Mouse (Mus musculus) thymus, postnatal 0 days (tissue): ENCODE measurements at regions not wholly inside any gene's neighbourhood (a gene's known extent, or its start where the extent isn't known, plus 50 kb on each side); places are given as distances from the start of the nearest gene placed in this dataset.
"Not testable (repeated sequence)": the region's sequence is repeated elsewhere in the genome, so short reads cannot be mapped to it uniquely, and the experiment has no call there.

Experiments used
- DNase-seq: peaks from one replicate; pipeline ENCODE4 v3.0.0-alpha.2; 2015; ENCODE audit warnings: low spot score

- DNase-seq, result no peak
Observed at GRCm38 (mm10) chr14:76964046-76964445, 72.5 kb upstream of the Ccdc122 start.

DNA sequence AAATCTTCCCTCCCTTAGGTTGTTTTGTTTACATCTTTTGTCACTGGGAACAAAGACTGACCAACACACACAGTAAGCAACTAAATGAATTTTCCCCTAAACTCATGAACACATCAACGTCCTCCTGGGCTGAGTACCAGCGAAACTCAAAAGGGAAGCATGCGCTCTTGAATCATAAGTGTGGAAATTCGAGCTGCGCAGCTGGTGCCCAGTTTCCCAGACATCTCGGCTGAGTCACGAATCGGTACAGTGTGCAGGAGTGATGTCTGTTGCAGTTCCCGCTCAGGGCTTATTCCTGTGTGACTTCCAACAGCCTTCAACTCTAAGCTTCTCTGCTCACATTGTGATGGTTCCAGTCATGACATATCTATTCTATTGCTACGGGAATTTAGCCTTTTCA lies 77.7 kb upstream of the Ccdc122 start:
- DNase-seq, result no peak

- no peak for DNase-seq
Observed at GRCm38 (mm10) chr14:76957136-76957535, 79.4 kb upstream of the Ccdc122 start.

- no peak for DNase-seq
Observed at GRCm38 (mm10) chr14:76953171-76953570, 83.4 kb upstream of the Ccdc122 start.

DNA sequence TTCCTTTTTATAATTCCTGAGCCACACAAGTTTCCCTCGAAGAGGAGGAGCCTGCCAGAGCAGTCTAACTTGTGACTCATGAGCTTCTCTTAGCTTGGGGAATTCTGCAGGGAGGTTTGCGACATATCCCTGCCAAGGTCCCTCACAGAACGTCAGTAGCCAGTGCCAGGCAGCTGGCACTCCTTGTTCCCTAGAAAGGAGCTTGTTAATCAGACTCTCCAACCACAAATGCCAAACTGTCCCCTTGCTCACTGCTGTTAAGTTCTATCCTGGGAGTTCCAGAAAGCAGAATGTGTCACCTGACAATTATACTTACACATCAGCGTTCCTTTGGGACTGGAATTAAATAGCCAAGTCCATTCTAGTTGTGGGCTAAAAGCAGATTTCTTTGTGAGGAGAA lies 85.1 kb upstream of the Ccdc122 start:
- no peak for DNase-seq

GRCm38 (mm10) chr14:76949388-76949787 lies 87.2 kb upstream of the Ccdc122 start:
- no peak for DNase-seq

DNA sequence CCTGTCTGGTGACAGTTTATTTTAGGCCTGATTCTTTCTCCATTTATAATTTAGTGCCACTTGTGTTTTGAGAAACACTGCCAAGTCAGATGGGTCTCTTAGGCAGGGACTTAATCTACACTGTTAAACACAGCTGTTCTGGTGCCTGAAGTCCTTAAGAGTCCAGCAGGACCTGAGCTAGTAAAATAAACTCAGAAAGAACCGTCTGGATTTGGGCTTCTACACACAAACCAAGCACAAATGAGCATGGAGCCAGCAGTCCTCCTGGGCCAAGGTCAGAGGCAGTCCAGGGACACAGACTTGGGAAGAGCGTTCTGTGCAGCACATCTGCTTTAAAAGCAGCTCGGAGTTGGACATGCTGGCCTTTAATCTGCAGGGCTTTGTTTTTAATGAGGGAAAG lies 87.6 kb upstream of the Ccdc122 start:
- DNase-seq, result no peak

- no peak for DNase-seq
Observed at GRCm38 (mm10) chr14:76948481-76948880, 88.1 kb upstream of the Ccdc122 start.

DNA sequence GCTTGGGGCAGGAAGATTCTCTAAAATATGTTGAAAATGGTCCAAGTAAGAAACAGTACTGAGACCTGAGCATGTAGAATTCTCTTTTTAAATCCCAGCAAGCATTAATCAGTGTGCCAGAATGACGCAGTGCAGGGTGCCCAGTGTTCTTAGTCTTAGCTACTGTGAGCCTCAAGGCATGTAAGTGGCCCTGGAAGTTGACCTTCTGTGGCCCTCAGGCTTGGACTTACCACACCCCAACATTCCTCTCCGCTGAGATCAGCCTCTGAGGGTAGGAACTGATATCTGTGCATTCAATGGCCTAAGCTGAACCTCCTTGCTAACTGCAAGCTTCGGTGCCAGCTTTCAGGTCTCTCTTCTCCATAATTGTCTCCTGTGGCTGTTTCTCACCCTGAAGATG lies 89.4 kb upstream of the Ccdc122 start:
- no peak for DNase-seq

DNA sequence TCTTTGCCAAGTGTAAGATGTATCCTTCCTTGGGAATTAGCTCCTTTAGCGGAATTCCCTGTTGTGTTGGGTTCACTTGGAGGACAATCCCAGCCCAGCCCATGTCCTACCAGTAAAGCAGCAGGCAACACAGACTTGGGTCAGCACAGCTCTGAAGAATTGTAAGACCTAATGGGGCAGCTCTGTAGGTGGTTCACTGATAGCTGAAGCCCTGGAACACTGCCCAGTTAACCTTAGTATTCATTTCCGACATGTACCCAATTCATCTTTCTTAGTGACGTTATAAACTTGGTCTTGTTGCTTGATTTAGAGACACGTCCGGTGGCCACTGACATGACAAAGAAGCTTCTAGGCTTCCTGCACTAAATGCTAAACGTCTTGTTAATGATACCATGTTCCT lies 90.9 kb upstream of the Ccdc122 start:
- no peak for DNase-seq

DNA sequence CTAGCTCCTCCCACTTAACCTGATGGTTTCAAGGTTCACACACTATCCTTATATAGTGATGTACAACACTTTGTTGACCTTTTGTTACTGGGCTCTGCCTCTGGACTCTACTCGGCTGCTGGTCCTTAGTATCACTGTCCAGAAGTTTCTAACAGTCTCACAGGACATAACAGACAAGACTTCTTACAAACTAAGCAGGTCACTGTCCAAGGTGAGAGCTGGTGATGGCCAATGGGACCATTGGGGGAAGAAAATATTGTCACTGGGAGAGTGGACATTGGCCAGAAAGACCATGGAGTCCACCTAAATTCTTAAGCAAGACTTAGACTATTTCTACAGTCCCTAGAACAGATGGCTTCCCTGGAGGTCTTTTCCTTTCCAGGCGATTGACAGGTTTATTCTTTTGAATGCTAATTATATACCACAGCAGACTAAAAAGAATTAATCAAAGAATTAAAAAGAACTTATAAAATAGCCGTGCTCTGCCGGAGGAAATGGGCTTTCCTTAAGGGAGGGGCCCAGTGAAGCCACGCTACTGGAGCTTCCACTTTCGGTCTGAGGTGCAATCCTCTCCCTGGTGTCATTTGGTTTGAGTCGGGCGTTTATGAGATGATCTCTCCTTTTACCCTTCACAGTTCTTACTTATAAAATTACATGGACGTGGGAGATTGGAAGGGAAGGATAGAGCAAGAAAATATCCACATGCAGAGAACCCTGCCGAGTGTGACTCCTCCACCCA lies 94.9 kb upstream of the Ccdc122 start:
- DNase-seq, result no peak

DNA sequence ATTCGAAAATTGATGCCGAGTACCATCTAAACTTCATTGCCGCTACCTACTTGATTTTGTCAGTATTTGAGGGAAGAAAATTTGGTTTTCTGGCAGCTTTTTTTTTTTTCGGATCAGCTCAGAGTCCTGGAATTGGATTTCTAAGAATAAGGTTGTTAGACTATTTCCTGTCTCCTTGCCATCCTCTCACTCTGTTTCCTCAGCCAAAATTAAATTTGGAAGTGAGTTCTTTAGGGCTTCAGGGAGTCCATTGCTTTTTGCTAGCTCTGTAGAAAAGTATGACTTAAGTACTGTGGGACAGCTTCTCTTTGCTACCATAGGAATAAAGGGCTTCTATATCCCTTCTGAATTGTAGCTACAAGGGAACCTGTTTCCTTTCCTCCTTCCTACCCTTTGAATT lies 96.1 kb upstream of the Ccdc122 start:
- no peak for DNase-seq

DNA sequence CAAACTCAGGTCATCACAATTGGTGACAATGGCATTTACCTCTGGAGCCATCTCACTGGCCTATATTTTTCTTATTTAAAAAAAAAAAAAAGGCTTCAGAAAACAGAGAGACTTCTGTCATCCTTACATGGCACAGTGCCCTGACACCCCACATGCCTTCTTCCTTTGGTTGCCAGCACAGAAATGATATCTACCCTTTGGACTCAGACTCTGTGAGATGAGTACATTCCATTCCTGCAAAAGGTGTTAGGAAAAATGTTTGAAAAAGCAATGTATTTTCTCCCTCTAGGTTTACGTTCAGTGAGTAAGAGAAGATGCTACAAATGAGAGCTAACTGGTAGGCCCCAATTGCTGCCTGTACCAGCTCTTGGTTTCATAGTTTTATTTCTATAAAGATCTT lies 99.9 kb upstream of the Ccdc122 start:
- DNase-seq, result no peak

DNA sequence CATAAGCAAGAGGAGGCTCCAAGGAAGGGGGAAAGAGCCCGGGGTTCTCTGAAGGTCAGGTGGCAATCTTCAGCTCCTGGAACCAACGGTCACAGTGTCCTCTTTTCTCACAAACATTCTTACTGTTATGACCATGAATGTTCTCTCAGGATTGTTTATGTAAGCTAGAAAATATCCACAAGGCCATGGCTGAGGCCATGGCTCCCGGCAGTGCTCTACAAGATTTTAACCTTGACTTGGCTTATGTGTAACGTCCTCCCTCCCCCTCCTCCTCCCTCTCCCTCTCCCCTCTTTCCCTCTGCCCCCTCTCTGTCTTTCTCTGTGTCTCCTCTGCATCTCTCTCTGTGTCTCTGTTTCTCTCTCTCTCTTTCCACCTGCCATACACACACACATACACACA lies 100.5 kb upstream of the Ccdc122 start:
- not testable (repeated sequence) for DNase-seq

DNA sequence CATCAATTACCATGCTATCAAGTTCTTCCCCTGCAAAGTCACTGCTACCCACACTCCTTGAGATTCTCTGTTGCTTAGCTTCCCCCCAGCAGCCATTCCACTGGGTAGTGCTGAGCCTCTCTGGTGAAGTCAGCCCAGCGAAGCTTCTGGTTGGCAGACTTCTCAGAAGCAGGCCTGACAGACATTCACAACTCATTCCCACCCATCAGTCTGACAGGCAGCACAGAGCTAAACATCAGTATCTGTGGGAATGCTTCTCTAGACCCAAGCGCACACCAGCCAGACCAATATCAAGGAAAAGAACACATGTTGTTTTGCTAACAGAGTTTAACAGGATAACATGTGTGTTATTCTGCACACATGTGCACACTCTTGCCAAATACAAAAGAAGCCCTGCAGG lies 101.1 kb upstream of the Ccdc122 start:
- DNase-seq, result no peak

GRCm38 (mm10) chr14:76932890-76933289 lies 103.7 kb upstream of the Ccdc122 start:
- DNase-seq, result no peak

DNA sequence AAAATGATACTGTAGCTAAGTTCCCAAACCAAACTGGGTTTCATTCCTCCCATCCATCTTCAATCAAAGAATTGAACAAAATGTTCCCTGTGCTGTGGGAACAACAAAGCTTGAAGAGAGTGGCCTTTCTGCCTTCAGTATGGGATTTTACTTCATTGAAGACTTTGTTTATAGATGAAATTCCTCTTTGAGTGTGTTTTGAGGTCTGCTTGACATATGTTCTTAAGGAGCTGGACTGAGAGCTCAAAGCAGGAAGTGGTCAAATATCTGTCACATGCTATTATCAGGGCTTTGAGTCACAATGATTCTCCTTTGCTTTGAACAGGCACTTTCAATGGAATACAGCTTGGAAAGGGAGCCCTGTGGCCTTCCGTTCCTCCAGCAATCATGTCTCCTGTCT lies 105.2 kb upstream of the Ccdc122 start:
- DNase-seq, result no peak

DNA sequence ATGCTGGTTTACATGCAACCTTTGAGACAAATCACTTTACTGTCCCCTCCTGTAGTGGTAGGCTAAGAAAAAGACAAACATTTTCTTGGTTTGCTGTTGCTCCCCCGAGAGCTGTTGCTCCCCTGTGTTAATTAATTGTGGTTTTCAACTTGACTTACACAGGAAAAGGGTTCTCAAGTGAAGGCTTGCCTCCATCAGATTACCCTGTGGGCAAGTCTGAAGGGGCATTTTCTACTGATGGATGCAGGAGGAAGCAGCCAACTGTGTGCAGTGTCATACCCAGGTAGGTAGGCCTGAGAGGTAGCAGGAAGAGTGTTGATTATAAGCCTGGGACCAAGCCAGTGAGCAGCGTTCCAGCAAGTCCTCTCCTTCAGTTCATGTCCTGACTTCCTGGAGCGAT lies 107.0 kb upstream of the Ccdc122 start:
- DNase-seq, result no peak

DNA sequence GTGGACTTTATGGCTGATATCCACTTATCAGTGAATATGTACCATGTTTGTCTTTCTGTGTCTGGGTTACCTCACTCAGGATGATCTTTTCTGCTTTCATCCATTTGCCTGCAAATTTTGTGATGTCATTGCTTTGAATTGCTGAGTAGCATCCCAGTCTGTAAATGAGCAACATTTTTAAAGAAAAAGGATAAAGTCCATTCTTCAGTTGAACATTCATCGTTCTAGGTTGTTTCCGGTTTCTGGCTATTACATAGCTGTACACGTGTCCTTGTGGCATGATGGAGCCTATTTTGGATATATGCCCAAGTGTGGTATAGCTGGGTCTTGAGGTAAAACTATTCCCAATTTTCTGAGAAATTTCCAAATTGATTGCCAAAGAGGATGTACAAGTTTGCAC lies 107.9 kb upstream of the Ccdc122 start:
- DNase-seq, result no peak

DNA sequence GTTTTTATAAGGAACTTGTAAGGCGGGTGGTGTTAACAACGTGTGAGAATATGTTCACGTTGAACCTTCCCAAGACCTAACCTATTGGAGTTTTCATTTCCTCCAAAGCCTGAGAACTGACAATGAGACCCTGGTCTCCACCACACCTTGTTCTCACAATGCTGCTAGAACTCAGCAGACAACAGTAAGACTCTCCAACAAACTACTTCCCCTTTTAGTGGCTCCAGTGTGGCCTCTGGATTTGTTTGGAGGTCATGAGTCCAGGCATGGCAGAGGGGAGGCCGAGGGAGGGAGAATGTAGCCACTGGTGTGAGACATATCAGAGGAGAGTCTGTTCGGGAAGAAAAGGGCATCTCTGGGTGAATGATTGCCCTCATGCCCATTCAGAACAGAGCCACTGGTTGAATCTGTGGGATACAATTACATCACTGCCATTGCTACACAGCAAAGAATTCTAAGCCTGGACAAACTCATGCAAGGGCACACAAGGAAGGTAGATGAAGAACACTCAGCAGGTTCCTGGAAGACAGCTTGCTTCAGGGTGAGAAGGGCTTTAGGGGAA lies 109.2 kb upstream of the Ccdc122 start:
- DNase-seq, result no peak

DNA sequence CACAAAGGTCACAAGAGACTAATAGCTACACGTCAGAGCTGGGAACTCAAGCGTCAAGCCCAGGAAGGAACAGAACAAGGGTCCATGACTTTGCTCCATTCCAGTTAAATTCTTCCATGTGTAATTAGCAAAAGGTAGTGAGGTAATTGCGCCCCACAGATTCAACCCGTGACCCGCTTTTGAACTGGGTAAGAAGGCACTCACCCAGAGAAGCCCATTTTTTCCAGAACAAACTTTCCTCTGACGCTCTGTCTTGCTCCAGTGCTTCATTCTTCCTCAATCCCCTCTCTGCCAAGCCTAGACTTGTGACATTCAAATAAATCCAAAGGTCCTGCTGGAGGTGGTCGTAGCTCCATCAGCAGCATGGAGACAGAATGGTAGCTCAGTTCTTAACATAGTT lies 110.2 kb upstream of the Ccdc122 start:
- no peak for DNase-seq

DNA sequence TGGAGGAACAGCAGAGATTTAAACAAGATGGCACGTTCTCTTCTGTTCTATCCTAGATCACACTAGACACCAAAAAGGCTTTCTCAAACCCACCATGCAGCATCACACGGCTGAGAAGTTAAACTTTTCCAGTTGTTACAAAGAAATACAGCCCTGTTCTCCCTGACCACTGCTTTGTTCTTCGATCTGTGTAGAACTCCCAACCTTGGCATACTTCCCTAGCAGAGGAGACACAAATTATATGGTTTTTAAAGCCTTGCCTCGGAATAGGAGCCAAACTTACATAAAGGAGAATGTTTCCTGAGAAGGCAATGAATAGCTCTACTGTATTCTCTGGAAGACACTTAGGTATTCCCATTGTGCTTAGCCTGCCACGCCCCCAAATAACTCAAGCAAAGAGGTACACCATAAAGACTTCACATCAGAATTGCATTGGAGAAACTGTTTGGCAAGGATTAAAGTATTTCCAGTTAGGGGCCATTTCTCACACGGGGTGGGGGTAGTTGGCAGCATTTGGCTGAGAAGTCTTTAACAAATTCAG lies 114.1 kb upstream of the Ccdc122 start:
- DNase-seq, result no peak

DNA sequence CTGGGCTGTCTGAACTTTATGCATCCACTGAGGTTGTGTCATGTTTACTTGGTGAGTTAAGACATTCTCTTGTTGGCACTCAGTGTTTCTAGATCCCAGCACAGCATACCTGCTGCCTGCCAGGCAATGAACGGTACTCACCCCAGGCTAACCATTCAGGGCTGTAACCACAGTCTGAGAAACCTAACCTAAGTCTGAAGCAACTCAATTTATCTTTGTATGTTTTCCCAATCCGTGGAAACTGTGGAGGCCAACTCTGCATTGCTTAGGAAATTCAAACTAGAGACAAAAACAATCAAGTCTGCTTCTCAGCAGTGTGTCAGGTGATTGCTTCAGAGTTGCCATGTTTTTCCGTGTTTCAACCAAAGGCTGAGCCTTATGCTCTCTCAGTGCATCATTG lies 118.5 kb upstream of the Ccdc122 start:
- no peak for DNase-seq
